Mouse (Mus musculus): ENCODE results near the gene Fam183b. TPM values are rescaled to one million over a fixed set of nuclear protein-coding genes. Genes with fewer than 3 reads are reported as not detected.
"Not testable (repeated sequence)": the region's sequence is repeated elsewhere in the genome, so short reads cannot be mapped to it uniquely, and the experiment has no call there.

Fam183b gene
- polyA plus RNA-seq, 1 experiment from 2014 or later: 13.2 TPM

DNA sequence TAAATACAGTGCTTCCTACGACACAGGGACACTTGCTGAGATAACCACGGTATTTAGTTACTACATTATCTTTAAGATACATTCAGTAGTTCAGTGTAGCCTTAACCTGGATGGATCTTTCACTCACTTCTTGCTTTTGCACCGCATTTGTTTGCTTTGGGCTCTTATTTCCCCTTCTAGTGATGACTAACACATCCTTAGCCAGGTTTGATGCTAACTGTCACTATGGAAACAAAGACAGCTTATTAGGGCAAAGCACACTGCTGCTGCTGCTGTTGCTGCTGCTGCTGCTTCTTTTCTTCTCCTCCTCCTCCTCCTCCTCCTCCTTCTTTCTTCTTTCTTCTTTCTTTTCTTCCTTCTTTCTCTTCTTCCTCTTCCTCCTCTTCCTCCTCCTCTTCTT is 12.2 kb downstream of the Fam183b start:
- H3K4me3 ChIP-seq (ENCODE audit: low read depth, low read length): no peak overlapping the region
- no peaks in the 10 kb centered on the region for H3K4me1 ChIP-seq (ENCODE audit: control insufficient read depth, insufficient read depth, low read length)
- 35% methylated on average over 3 of the region's 3 CpGs for WGBS
- no peaks in the 10 kb centered on the region for H3K9me3 ChIP-seq (ENCODE audit: control insufficient read depth, low read length)
- no peak overlapping the region for H3K9ac ChIP-seq (replicated peaks; ENCODE audit: low read depth, low read length)
- H3K27ac ChIP-seq (ENCODE audit: low read depth, low read length): no peak overlapping the region
- no peak overlapping the region for H3K4me2 ChIP-seq (ENCODE audit: low read depth, low read length)
- no peak for ATAC-seq (ENCODE audit: low read depth)
- no peaks in the 10 kb centered on the region for H3K36me3 ChIP-seq (ENCODE audit: control insufficient read depth, insufficient read depth, low read length)
- H3K27me3 ChIP-seq (ENCODE audit: control insufficient read depth, insufficient read depth, low read length): no peaks in the 10 kb centered on the region

DNA sequence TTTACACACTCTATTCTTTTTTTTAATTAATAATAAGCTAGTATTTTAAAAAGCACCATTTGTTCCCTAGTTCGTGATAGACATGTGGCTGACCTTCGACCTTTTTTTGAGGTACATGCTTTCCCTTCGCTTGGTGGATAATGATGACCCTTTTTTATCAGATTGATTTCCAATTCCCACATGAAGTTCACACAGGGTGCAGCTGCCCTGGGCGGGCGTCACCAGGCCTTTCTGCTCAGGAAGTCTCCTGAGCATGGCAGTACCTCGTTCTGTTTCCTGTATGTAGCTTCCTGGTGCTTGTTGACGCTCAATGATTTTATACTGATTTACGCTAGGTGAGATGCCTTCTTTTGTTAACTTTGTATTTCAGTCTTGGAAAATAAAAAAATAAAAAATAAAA is 13.4 kb downstream of the Fam183b start:
- Histone ChIP-seq H3K27me3 (ENCODE audit: control insufficient read depth, insufficient read depth, low read length) (no peaks in the 10 kb centered on the region), H3K9me3 (ENCODE audit: control insufficient read depth, low read length) (no peaks in the 10 kb centered on the region), H3K9ac (replicated peaks; ENCODE audit: low read depth, low read length) (no peak overlapping the region), H3K4me2 (ENCODE audit: low read depth, low read length) (no peak overlapping the region), H3K36me3 (ENCODE audit: control insufficient read depth, insufficient read depth, low read length) (no peaks in the 10 kb centered on the region), H3K4me1 (ENCODE audit: control insufficient read depth, insufficient read depth, low read length) (no peaks in the 10 kb centered on the region), H3K4me3 (ENCODE audit: low read depth, low read length) (no peak overlapping the region), H3K27ac (ENCODE audit: low read depth, low read length) (no peak overlapping the region)
- 87% methylated on average over 8 of the region's 8 CpGs for WGBS
- ATAC-seq (ENCODE audit: low read depth): no peak

DNA sequence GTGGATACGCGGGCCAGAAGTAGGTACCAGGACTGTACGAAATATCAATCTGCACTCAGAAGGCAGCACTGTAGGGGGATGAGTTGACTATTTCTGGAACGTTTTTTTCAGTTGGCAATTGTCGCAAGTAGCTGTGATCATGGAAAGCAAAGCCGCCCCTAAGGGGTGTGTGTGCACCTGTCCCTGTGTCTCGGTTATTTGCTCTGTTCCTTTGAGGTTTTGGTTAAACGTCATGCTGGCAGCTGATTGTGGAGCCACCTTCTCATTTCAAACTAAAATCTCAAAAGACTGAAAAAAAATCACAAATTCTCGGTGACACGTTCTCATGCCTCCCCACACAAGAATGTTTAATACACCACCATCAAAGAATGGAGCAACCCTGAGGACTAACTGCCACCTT is 14.1 kb downstream of the Fam183b start:
- H3K36me3 ChIP-seq (ENCODE audit: control insufficient read depth, insufficient read depth, low read length): no peaks in the 10 kb centered on the region
- no peaks in the 10 kb centered on the region for H3K9me3 ChIP-seq (ENCODE audit: control insufficient read depth, low read length)
- ATAC-seq (ENCODE audit: low read depth): no peak
- 91% methylated on average over 10 of the region's 10 CpGs for WGBS
- no peak overlapping the region for H3K4me2 ChIP-seq (ENCODE audit: low read depth, low read length)
- H3K27me3 ChIP-seq (ENCODE audit: control insufficient read depth, insufficient read depth, low read length): no peaks in the 10 kb centered on the region
- no peak overlapping the region for H3K27ac ChIP-seq (ENCODE audit: low read depth, low read length)
- no peak overlapping the region for H3K4me3 ChIP-seq (ENCODE audit: low read depth, low read length)
- H3K4me1 ChIP-seq (ENCODE audit: control insufficient read depth, insufficient read depth, low read length): no peaks in the 10 kb centered on the region
- H3K9ac ChIP-seq (replicated peaks; ENCODE audit: low read depth, low read length): no peak overlapping the region

DNA sequence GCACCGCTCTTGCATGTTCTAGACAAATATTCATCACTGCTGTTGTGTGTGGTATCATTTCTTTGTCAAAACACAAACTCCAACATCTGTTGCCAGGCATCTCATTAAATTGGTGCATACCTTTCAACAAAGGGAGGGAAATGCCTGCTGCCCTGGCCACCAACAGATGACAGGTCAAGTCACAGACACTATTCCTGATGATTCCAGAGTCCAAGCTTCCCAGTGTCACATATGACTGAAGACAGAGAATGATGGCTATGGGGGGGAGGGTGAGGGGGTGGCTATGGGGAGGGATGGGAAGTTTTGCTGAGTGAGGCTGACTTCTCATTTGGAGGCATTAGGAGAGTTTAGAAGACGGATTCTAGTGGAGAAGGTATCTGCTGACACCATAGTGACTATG is 17.6 kb downstream of the Fam183b start:
- WGBS: 89% methylated on average over 2 of the region's 2 CpGs
- Histone ChIP-seq H3K4me2 (ENCODE audit: low read depth, low read length) (no peak overlapping the region), H3K9ac (replicated peaks; ENCODE audit: low read depth, low read length) (no peak overlapping the region), H3K4me1 (ENCODE audit: control insufficient read depth, insufficient read depth, low read length) (no peaks in the 10 kb centered on the region), H3K27ac (ENCODE audit: low read depth, low read length) (no peak overlapping the region), H3K27me3 (ENCODE audit: control insufficient read depth, insufficient read depth, low read length) (no peaks in the 10 kb centered on the region), H3K36me3 (ENCODE audit: control insufficient read depth, insufficient read depth, low read length) (no peaks in the 10 kb centered on the region), H3K9me3 (ENCODE audit: control insufficient read depth, low read length) (no peaks in the 10 kb centered on the region), H3K4me3 (ENCODE audit: low read depth, low read length) (no peak overlapping the region)
- no peak for ATAC-seq (ENCODE audit: low read depth)

DNA sequence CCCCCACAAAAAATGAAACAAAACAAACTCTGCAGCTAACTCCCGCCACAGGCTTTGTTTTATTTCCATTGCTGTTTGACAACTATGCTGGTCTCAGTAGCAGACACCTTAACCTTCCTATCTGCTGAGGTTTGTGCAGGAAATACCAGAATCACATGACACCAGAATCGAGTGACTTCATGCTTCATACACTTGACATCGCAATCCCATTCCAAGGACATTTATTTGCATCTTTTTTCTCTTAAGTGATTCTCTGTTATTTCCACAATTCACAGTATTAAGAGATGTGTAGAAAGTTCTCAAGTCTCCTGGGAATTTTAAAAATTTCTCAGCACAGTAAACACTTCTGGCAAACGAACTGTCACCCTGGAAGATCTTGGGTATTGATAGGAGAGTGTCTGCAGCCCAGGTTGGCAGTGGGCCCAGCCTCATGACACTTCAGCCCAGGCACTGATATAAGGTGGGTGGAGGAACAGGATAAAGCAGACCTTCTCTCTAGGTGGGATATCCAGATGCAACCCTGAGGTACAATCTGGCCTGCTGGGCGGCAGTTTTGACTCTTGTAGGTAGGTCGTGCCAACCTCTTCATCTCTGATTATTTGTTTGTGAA is 19.2 kb downstream of the Fam183b start, which contains the start of gene Olfr314:
Gene Olfr314 (plus strand): TSS at position 473 of the 610 bp plus-strand sequence.
- Histone ChIP-seq H3K4me2 (ENCODE audit: low read depth, low read length) (no peak within 1 kb of the TSS), H3K27ac (ENCODE audit: low read depth, low read length) (no peak within 1 kb of the TSS), H3K9ac (replicated peaks; ENCODE audit: low read depth, low read length) (no peak within 1 kb of the TSS), H3K36me3 (ENCODE audit: control insufficient read depth, insufficient read depth, low read length) (no peaks in the 10 kb centered on the region), H3K4me3 (ENCODE audit: low read depth, low read length) (no peak within 1 kb of the TSS), H3K9me3 (ENCODE audit: control insufficient read depth, low read length) (no peaks in the 10 kb centered on the region), H3K4me1 (ENCODE audit: control insufficient read depth, insufficient read depth, low read length) (no peaks in the 10 kb centered on the region), H3K27me3 (ENCODE audit: control insufficient read depth, insufficient read depth, low read length) (no peaks in the 10 kb centered on the region)
- ATAC-seq (ENCODE audit: low read depth): no peak
- WGBS: 85% methylated on average over 6 of the region's 6 CpGs

DNA sequence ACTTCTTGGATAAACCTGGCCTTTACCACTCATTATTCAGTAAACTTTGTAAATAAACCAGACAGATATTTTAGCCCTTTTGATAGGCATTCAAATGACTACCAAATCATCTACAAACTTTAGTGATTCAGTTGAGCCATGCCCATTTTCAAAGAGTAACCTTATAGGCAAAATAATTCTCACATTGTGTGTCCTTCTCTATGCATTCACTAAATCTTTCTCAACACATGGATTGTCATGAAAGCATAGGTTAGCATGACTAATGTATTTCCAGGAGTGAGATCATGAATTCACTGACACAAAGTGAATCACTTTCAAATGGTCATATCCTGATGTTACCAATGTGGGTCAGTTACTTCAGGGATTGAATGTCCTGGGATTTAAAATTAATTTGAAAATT is 28.9 kb downstream of the Fam183b start, which contains the start of gene Olfr315:
Gene Olfr315 (plus strand): TSS at position 301 of the 400 bp plus-strand sequence.
- H3K9ac ChIP-seq (replicated peaks; ENCODE audit: low read depth, low read length): no peak within 1 kb of the TSS
- H3K27me3 ChIP-seq (ENCODE audit: control insufficient read depth, insufficient read depth, low read length): no peaks in the 10 kb centered on the region
- no peak within 1 kb of the TSS for H3K4me3 ChIP-seq (ENCODE audit: low read depth, low read length)
- H3K4me1 ChIP-seq (ENCODE audit: control insufficient read depth, insufficient read depth, low read length): no peaks in the 10 kb centered on the region
- H3K9me3 ChIP-seq (ENCODE audit: control insufficient read depth, low read length): no peaks in the 10 kb centered on the region
- no peak within 1 kb of the TSS for H3K4me2 ChIP-seq (ENCODE audit: low read depth, low read length)
- H3K36me3 ChIP-seq (ENCODE audit: control insufficient read depth, insufficient read depth, low read length): no peaks in the 10 kb centered on the region
- no peak within 1 kb of the TSS for H3K27ac ChIP-seq (ENCODE audit: low read depth, low read length)
- no peak for ATAC-seq (ENCODE audit: low read depth)

DNA sequence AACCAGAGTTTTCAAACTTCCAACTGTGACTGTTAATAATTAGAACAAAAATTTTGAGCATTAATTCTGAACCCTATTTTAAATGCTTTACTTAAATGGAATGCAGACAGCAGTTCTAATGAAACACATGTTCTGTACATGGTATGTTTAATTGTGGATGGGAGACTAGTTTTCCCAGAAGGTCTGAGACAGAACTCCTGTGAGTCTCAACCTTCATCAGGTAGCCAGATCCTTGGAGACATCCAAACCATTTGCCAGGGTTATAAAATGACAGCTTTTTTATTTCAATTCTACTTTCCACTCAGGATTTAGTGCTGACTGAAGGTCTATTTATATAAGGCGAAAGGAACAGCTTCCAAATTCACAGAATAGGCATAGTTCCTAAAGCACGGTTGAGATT is 49.3 kb downstream of the Fam183b start, which contains the start of gene Olfr316:
Gene Olfr316 (plus strand): TSS at position 301 of the 400 bp plus-strand sequence.
- WGBS: 93% methylated on average over 2 of the region's 2 CpGs
- Histone ChIP-seq H3K4me3 (ENCODE audit: low read depth, low read length) (no peak within 1 kb of the TSS), H3K36me3 (ENCODE audit: control insufficient read depth, insufficient read depth, low read length) (no peaks in the 10 kb centered on the region), H3K9me3 (ENCODE audit: control insufficient read depth, low read length) (no peaks in the 10 kb centered on the region), H3K4me2 (ENCODE audit: low read depth, low read length) (no peak within 1 kb of the TSS), H3K9ac (replicated peaks; ENCODE audit: low read depth, low read length) (no peak within 1 kb of the TSS), H3K27ac (ENCODE audit: low read depth, low read length) (no peak within 1 kb of the TSS), H3K4me1 (ENCODE audit: control insufficient read depth, insufficient read depth, low read length) (no peaks in the 10 kb centered on the region), H3K27me3 (ENCODE audit: control insufficient read depth, insufficient read depth, low read length) (no peaks in the 10 kb centered on the region)
- ATAC-seq (ENCODE audit: low read depth): no peak

DNA sequence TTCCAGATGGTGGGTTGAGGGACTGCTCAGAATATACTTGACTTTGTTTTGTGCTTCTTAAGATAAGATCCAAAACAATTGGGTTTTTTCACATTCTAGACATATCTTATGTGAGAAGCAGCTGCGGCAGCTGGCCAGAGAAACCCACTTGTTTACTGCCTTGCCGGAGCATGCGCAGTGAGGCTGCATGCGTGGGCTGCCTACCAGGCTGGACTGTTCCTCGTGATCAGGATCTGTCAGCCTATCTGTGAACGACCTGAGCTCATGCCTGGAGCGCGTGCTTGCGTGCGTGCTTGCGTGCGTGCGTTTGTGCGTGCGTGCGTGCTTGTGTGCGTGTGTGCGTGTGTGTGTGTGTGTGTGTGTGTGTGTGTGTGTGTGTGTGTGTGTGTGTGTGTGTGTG is 50.7 kb downstream of the Fam183b start:
- H3K9ac ChIP-seq (replicated peaks; ENCODE audit: low read depth, low read length): not testable (repeated sequence)

More for the DNA sequence above, 50.7 kb downstream of the Fam183b start:
- not testable (repeated sequence) for H3K36me3 ChIP-seq (ENCODE audit: control insufficient read depth, insufficient read depth, low read length); ATAC-seq (ENCODE audit: low read depth); H3K27me3 ChIP-seq (ENCODE audit: control insufficient read depth, insufficient read depth, low read length); H3K4me3 ChIP-seq (ENCODE audit: low read depth, low read length); H3K27ac ChIP-seq (ENCODE audit: low read depth, low read length); H3K4me2 ChIP-seq (ENCODE audit: low read depth, low read length); H3K9me3 ChIP-seq (ENCODE audit: control insufficient read depth, low read length); H3K4me1 ChIP-seq (ENCODE audit: control insufficient read depth, insufficient read depth, low read length)
- 89% methylated on average over 18 of the region's 18 CpGs for WGBS

Data from neural tube, embryonic 14.5 days (tissue).